Mouse (Mus musculus): ENCODE data around the gene Fars2. TPM values are rescaled to one million over a fixed set of nuclear protein-coding genes. Genes with fewer than 3 reads are reported as not detected.

The Fars2 gene
- total and polyA plus RNA-seq, 2 experiments from 2014 or later = 54.8 to 78.9 TPM

DNA sequence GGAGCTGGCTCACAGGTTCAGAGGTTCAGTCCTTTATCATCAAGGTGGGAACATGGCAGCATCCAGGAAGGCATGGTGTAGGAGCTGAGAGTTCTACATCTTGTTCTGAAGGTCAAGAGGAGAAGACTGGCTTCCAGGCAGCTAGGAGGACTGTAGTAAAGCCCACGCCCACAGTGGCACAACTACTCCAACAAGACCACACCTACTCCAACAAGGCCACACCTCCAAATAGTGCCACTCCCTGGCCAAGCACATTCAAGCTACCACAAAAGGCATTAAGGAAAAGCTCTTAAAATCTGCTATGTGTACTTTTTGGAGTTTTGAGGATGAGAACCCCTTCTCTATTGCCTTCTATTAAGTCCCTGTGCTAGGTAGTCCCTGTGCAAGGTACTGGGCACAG lies 142.5 kb downstream of the Fars2 start:
- no peak overlapping the region for H3K9ac ChIP-seq (replicated peaks; ENCODE audit: low read depth, low read length)
- H3K9me3 ChIP-seq (replicated peaks; ENCODE audit: control insufficient read depth, low read length) = peaks cover 9% of the 10 kb centered on the region; the same call in 1 of the 2 replicates
- no peaks in the 10 kb centered on the region for H3K27me3 ChIP-seq (ENCODE audit: control insufficient read depth, insufficient read depth, low read length)
- H3K27ac ChIP-seq (ENCODE audit: low read depth) = no peak overlapping the region
- H3K36me3 ChIP-seq (replicated peaks; ENCODE audit: control insufficient read depth, insufficient read depth, low read length) = no peaks in the 10 kb centered on the region
- WGBS = 74% methylated on average over 1 of the region's 1 CpGs
- no peak overlapping the region for H3K4me3 ChIP-seq (ENCODE audit: low read depth, low read length)
- H3K4me2 ChIP-seq (ENCODE audit: low read depth, low read length) = no peak overlapping the region
- TF ChIP-seq CTCF (IDR thresholded peaks at IDR 0.05; ENCODE audit: low read depth) = no peak
- no peaks in the 10 kb centered on the region for H3K4me1 ChIP-seq (ENCODE audit: control insufficient read depth, insufficient read depth)
- no peak for DNase-seq (ENCODE audit: low spot score)
- ATAC-seq (ENCODE audit: insufficient read depth, low read depth) = no peak

DNA sequence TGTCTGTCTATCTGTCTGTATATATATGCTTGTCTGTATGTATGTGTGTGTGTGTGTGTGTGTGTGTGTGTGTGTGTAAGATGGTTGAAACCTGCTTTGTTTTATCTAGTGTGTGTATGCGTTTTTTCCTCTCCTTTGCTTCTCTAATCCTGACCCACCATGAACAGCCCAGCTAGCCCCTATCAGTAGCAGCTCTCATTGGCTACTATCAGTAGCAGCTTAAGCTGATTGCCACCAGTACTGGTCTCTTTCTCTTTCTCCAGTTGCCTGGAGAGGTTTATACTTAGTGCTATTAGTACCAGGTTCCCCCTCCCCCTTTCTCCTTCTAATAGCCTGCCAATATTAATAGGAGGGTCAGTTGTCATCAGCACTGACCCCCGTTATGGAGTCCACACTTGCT lies 144.1 kb downstream of the Fars2 start:
- Histone ChIP-seq H3K27me3 (ENCODE audit: control insufficient read depth, insufficient read depth, low read length) (no peaks in the 10 kb centered on the region), H3K27ac (ENCODE audit: low read depth) (no peak overlapping the region), H3K4me1 (ENCODE audit: control insufficient read depth, insufficient read depth) (no peaks in the 10 kb centered on the region), H3K9ac (replicated peaks; ENCODE audit: low read depth, low read length) (no peak overlapping the region), H3K4me2 (ENCODE audit: low read depth, low read length) (no peak overlapping the region), H3K9me3 (replicated peaks; ENCODE audit: control insufficient read depth, low read length) (peaks cover 9% of the 10 kb centered on the region; the same call in 1 of the 2 replicates), H3K4me3 (ENCODE audit: low read depth, low read length) (no peak overlapping the region), H3K36me3 (replicated peaks; ENCODE audit: control insufficient read depth, insufficient read depth, low read length) (no peaks in the 10 kb centered on the region)
- no peak for DNase-seq (ENCODE audit: low spot score)
- no peak for TF ChIP-seq CTCF (IDR thresholded peaks at IDR 0.05; ENCODE audit: low read depth)
- no peak for TF ChIP-seq EP300 (IDR thresholded peaks at IDR 0.05; ENCODE audit: low read depth)
- ATAC-seq (ENCODE audit: insufficient read depth, low read depth) = no peak
- WGBS = 85% methylated on average over 2 of the region's 2 CpGs

DNA sequence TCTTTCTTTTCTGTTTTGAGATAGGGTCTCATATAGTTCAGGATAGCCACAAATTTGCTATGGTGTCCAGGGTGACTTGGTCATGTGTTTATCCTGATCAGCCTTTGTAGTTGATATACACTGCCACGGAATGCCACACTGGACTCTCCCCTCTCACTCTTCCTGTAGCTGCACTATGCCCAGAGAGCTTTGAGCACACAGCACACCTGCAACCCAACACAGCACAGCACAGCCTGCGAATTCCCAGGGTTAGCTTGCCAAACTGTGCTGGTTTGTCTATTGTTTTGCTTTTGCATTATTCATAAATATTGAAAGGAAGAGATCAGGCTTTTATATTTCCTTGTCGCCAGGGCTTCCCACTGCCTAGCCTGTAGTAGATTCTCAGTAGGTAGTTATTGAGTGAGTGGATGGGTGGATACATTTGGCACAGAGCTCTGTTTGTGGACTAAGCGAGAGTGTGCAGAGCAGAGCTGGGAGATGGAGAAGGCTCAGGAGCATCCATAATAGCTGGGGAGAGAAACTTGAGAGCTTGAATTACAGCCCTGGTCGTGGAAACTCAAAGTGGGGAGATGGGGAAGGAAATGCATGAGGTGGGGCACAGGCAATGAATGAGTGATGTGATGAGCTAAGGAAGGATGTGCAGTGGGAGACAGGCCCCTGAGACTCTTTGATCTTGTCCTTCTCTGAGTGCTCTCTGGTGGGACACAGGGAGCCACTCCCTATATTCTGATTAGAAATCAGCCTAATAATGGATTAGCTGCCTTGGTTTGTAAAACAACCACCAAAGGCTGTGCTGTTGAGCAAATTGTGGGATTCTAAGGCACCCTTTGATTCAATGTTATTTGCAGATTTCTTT lies 146.3 kb downstream of the Fars2 start:
- Histone ChIP-seq H3K4me3 (ENCODE audit: low read depth, low read length) (no peak overlapping the region), H3K27ac (ENCODE audit: low read depth) (no peak overlapping the region), H3K27me3 (ENCODE audit: control insufficient read depth, insufficient read depth, low read length) (no peaks in the 10 kb centered on the region), H3K9me3 (replicated peaks; ENCODE audit: control insufficient read depth, low read length) (peaks cover 9% of the 10 kb centered on the region; the same call in 1 of the 2 replicates), H3K9ac (replicated peaks; ENCODE audit: low read depth, low read length) (no peak overlapping the region), H3K4me1 (ENCODE audit: control insufficient read depth, insufficient read depth) (no peaks in the 10 kb centered on the region), H3K4me2 (ENCODE audit: low read depth, low read length) (no peak overlapping the region), H3K36me3 (replicated peaks; ENCODE audit: control insufficient read depth, insufficient read depth, low read length) (no peaks in the 10 kb centered on the region)
- TF ChIP-seq CTCF (IDR thresholded peaks at IDR 0.05; ENCODE audit: low read depth) = no peak
- TF ChIP-seq EP300 (IDR thresholded peaks at IDR 0.05; ENCODE audit: low read depth) = no peak
- DNase-seq (ENCODE audit: low spot score) (no peak), ATAC-seq (ENCODE audit: insufficient read depth, low read depth) (no peak)
- 69% methylated on average over 5 of the region's 5 CpGs for WGBS

DNA sequence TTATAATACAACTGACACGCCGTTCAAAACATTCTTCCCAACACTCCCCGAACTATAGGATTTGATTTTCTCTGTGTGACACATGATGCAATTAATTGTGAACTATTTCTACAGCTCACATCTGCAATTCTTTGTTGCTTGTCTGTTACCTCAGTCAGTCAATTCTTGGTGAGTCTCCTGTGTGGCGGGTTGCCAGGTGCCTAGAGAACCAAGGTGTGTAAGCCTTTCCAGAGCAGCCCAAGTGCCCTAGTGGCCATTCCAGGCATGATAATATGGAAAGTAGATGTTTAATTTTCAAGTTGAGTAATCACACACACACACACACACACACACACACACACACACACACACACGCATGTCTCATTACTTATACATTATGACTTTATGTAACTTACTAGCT lies 147.2 kb downstream of the Fars2 start:
- no peak overlapping the region for H3K27ac ChIP-seq (ENCODE audit: low read depth)

DNA sequence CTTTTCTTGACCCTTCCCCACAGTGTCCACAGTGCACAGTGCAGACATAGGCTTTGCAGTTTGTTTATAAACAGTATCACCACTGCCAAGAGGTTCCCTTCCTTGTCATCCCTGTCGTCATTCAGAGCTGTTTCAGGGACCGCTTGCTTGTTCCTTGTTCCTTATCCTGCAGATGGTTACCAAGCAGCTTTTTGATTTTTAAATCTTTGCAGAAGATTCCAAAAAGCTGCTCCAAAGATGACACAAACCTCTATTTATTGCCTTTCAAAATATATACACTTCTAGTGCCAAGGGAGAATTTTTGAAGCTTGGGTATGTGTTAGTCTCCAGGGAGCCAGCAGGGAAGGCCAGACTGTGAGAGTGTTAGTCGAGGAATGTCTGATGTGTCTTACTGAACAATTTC lies 148.1 kb downstream of the Fars2 start:
- WGBS = 61% methylated on average over 3 of the region's 3 CpGs
- Histone ChIP-seq H3K4me3 (ENCODE audit: low read depth, low read length) (no peak overlapping the region), H3K9me3 (replicated peaks; ENCODE audit: control insufficient read depth, low read length) (peaks cover 3% of the 10 kb centered on the region; the same call in 1 of the 2 replicates), H3K4me1 (ENCODE audit: control insufficient read depth, insufficient read depth) (no peaks in the 10 kb centered on the region), H3K36me3 (replicated peaks; ENCODE audit: control insufficient read depth, insufficient read depth, low read length) (no peaks in the 10 kb centered on the region), H3K27ac (ENCODE audit: low read depth) (no peak overlapping the region), H3K4me2 (ENCODE audit: low read depth, low read length) (no peak overlapping the region), H3K27me3 (ENCODE audit: control insufficient read depth, insufficient read depth, low read length) (no peaks in the 10 kb centered on the region), H3K9ac (replicated peaks; ENCODE audit: low read depth, low read length) (no peak overlapping the region)
- ATAC-seq (ENCODE audit: insufficient read depth, low read depth) = no peak
- TF ChIP-seq CTCF (IDR thresholded peaks at IDR 0.05; ENCODE audit: low read depth) = no peak
- no peak for TF ChIP-seq EP300 (IDR thresholded peaks at IDR 0.05; ENCODE audit: low read depth)
- no peak for DNase-seq (ENCODE audit: low spot score)

More for the DNA sequence above, 147.2 kb downstream of the Fars2 start:
- ATAC-seq (ENCODE audit: insufficient read depth, low read depth) (no peak), DNase-seq (ENCODE audit: low spot score) (no peak)
- Histone ChIP-seq H3K4me2 (ENCODE audit: low read depth, low read length) (no peak overlapping the region), H3K4me3 (ENCODE audit: low read depth, low read length) (no peak overlapping the region), H3K9ac (replicated peaks; ENCODE audit: low read depth, low read length) (no peak overlapping the region), H3K36me3 (replicated peaks; ENCODE audit: control insufficient read depth, insufficient read depth, low read length) (no peaks in the 10 kb centered on the region), H3K9me3 (replicated peaks; ENCODE audit: control insufficient read depth, low read length) (peaks cover 9% of the 10 kb centered on the region; the same call in 1 of the 2 replicates), H3K27me3 (ENCODE audit: control insufficient read depth, insufficient read depth, low read length) (no peaks in the 10 kb centered on the region), H3K4me1 (ENCODE audit: control insufficient read depth, insufficient read depth) (no peaks in the 10 kb centered on the region)
- WGBS = 93% methylated on average over 5 of the region's 5 CpGs
- no peak for TF ChIP-seq CTCF (IDR thresholded peaks at IDR 0.05; ENCODE audit: low read depth)
- no peak for TF ChIP-seq EP300 (IDR thresholded peaks at IDR 0.05; ENCODE audit: low read depth)

All from heart, postnatal 0 days (tissue).